Mouse (Mus musculus) liver, adult 2 months (tissue): Measurements from ENCODE around the gene Vwa7.

Experiments
- CTCF ChIP-seq: fragments of 200-500 bp; IDR thresholded peaks from 2 replicates; pipeline ENCODE4 v1.5.1; 2011; ENCODE audit warnings: low read depth, low read length, control low read depth
- POLR2A ChIP-seq: fragments of 200-500 bp; IDR thresholded peaks from 2 replicates; pipeline ENCODE4 v1.6.1; 2011; ENCODE audit warnings: low read length, control low read depth; ENCODE audit not compliant: insufficient read depth; ENCODE audit errors: extremely low read depth

- no peak for TF ChIP-seq CTCF
- no peak for TF ChIP-seq POLR2A
Observed at GRCm38 (mm10) chr17:35016791-35017705, 669 bp downstream of the Vwa7 start.
